Mouse (Mus musculus) embryo, embryonic 9.5 days (tissue): ENCODE measurements around the gene Pidd1.
A peak's percentile ranks its signal among the peaks of the same experiment; 100 is the strongest.

Source experiments
- DNase-seq: peaks from one replicate; pipeline ENCODE4 v3.0.0-alpha.2; 2017; ENCODE audit errors: extremely low spot score

The Pidd1 gene

DNA sequence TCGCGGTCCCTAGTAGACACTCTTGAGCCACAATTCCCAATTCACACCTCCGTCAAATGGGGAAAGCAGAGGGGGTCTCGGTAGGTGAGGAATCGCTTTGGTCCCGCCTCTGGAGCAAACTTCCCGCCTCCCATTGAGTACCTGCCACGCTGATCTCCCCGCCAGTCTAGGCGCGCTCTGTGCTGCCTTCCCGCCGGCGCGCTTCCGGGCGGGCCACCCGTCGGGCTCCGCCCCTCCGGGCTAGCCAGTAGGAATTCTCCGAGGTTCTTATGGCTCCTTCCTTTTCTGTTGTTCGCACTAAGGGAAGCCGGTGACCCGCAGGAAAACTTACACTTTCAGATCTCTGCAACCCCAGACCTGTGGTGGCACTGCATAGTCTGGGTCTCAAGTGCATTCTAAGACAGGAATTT is at the start of gene Pidd1:
TSS of gene Pidd1 (minus strand) at position 198 of the 410 bp plus-strand sequence.
- peak; percentile 81 for DNase-seq

DNA sequence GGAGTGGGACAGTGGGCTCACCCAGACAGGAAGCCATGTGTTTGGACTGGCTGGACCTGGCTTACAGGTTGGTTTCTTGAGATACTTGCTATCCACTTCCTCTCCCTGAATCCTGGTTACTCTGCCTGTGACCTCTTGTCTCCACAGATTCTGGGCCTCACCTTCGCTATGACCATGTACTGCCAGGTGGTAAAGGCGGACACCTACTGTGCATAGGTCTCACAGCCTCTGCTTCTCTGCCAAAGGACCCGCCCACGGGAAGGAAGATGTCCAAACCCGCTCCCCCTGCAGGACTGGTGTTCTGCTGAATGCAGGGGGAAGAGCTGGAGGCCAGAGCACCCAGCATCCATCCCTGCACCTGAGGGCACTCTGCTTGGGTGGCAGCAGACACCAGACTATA is 48.9 kb upstream of the Pidd1 start:
- no peak for DNase-seq

DNA sequence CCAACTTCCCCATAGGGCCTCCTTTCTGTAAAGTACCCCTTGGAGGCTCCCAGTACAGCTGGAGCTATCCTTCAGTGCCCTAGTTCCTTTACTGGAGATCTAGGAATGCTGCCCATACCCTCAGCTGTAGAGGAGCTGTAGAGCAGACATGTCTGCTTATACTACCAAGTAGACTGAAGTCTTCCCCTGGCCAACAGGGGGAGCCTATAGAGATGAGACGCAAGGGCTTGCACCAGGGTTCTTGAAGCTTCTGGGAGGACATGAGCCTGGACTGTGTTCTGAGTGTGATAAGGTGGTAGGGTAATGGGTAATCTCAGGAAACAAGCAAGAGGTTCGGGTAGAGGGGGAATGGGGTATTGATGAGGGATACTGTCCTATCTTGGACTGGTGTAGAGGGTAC is 47.3 kb upstream of the Pidd1 start:
- DNase-seq, result no peak

DNA sequence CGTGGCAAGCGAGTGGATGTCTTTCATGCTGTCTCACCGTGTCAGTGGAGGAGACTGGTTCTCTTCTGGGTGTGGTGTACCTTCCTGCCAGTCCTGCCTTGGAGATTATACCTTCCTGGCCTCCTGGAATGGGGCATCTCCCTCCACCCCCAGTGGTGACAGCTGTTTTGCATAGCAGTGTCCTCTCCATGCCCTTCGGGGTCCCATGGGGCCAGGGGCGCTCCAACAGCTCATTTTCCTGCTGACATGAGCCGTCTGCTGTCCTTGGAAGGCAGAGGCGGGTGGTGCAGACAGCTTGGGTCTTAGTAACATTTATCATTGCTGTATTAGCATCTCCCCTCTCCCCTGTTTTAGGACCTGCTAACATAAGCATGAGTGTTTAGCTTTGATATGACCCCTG is 43.3 kb upstream of the Pidd1 start:
- DNase-seq, result no peak

DNA sequence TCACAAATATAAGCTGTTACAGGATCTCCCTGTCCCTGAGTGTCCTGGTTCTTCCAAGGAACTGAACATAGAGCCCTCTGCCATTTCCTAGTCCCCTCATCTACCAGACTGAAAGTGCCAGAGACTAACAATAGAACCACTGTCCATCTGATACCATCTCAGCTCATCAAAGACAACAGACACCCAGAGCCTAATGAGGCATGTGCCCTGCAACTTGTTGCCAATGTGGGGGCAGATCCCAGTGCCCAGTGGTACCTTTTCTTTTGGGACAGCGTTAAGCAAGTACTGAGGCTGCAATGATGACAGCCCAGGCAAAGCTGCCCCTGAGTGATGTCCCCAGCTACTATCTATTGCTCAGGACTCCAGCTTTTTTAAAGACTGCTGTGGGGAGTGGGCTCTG is 42.4 kb upstream of the Pidd1 start:
- no peak for DNase-seq

DNA sequence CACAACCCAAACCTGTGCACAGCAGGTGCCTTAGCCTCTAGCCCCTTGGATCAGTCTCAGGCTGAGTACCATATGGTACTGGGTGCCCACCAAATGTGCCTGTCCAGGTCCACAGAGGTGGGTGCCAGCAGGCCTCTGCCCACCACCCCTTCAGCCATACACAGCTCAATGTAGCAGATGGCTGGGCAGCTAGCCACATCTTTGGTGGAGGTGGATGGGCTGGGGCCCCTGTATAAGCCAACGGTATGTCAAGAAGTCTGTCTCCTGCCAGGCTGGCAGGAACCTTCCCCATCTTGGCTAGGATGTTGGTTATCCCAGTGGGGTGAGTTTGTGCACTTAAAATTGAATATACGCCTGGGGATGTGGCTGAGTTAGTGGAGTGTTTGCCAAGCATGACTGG is 41.8 kb upstream of the Pidd1 start:
- no peak for DNase-seq

DNA sequence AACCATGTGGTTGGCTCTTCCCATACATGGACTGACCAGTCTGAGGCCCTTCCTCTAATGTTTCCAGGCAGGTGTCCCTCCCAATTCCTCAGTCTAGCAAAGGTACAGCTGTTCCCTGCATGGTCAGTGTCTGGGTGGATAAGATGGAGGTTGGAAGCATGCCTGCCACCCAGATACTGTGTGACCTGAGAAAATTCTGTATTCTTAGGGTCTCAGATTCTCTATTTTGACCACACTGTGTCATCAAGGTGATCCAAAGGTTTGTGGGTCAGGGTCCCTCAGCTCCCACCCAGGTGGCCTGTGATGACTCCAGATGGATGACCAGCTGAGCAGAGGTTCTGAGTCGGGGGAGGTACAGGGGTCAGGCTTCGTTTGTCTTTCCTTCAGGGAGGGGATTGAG is 41.4 kb upstream of the Pidd1 start:
- no peak for DNase-seq

DNA sequence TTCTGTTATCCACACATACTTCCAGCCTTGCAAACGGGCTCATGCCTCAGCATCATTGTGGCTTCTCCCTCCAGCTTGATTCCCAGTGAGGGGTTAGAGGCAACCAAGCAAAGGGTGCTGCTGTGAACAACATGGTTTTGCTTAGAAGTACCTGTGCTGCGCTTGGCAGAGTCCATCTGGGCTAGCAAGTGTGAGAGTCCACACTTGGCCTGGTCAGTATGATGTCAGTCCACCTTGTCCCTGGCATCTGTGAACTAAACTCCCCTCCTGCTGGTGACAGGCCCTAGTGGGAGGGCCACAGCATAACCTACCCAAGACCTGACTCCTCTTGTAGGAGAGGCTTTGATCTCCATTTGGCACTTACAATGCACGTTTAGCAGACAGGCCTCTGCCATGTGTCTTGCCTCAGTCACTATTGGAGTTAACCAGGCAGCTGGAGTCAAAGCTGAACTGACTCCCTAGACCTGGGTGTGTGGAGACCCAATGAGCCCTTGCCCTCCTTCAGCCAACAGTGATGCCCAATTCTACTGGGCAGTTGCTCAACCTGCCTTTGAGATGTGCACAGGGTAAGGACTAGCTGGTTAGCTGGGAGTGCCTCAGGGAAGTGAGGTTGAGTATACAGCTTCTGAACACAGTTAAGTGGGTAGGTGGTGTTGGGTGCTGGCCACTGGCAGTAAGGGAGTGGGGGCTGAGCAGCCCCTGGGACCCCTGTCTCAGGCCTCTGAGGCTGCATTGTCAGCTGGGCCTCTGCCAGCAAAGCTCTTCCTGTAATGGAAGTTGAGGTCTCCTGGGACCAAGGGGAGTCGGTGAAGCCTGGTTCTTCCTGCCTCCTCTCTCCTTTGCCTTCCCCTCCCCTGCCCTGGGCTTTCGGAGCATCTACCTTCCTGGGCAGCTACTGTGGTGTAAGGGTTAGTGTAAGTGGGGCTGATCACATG is 40.6 kb upstream of the Pidd1 start:
- no peak for DNase-seq

DNA sequence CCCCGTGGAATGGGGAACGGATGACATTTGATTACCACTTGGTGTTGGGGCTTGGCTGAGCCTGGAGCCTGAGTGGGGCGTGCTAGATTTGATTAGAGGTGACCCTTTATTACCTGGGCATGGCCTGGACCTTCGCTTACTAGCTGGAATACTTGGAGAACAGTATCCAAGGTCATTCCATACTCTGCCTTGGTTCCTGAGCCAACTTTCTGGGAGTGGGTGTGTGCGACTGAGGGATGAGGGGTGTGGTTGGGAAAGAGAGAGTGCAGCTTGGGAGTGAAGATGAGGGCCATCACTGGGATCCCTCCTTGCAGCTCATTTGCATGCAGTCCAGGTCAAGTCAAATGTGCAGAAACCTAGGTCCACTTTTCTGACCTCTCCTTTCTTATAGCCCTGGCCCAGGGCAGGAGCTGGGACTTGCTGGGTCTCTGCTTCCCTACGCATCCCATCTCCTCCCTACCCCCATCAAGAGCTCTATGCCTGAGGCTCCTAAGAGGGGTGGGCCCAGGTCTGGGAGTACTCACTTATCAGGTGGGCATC is 39.4 kb upstream of the Pidd1 start:
- DNase-seq, result no peak

DNA sequence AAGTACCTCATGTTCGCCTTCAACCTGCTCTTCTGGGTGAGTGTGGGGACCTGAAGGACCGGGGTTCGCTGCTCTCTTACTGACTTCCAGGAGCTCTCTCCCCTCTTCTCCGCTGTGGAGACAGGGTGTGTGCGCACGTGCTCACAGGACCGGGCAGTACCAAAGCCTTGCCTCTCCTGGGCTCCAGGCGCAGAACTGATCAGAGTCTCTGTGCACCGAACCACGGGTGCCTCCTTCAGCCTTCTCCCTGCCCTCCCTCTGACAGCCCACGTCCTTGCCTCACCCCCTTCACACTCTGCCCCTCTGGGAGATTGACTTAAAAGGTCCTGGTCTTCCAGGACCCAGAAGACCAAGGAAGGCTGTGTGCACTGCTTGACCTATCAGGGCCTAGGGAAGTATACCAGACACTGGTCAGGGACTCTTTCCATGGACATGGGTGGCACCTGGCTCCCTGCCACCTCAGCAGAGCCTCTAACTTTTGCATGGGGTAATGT is 38.8 kb upstream of the Pidd1 start:
- DNase-seq, result no peak

DNA sequence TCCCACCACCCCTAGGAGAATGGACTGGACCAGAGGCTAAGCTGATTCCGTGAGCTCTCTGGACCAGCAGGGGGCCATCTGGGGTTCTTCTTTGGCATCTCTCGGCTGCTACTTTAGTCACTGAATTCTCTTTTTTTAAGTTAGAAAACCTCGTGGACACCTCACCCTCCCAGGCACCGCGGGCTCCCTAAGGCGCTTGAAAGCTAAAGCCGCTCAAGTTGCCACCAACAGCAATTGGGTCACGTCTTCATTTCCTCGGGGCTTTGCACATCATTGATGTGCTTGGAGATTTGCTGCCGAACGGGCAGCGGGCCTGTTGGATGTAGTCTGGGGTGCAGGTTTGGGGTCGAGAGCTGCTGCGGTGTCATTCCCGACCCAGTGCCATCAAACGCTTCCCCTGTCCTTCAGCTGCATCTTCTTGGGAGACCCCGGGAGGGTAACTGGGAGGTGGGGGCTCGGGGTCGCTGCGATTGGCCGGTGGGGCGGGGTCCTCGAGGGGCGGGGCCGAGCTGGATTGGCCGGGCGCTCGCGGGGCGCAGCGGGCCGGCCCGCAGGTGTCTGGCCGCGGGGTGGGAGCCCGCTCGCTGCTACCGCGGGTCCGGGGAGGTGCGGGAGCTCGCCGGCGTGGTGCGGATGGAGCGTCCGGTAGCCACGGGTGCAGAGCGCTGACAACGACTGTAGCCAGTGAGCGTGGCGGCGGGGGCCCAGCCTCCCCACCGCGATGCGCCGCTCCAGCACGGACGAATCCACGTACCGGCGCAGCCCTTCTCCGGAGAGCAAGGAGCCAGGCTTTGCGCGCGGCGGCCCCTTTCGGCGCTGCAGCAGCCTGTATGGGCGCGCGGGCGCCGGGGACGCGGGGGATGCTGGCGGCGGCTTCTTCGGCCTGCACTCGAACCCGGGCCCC is 37.9 kb upstream of the Pidd1 start:
- peak; percentile 78 for DNase-seq

DNA sequence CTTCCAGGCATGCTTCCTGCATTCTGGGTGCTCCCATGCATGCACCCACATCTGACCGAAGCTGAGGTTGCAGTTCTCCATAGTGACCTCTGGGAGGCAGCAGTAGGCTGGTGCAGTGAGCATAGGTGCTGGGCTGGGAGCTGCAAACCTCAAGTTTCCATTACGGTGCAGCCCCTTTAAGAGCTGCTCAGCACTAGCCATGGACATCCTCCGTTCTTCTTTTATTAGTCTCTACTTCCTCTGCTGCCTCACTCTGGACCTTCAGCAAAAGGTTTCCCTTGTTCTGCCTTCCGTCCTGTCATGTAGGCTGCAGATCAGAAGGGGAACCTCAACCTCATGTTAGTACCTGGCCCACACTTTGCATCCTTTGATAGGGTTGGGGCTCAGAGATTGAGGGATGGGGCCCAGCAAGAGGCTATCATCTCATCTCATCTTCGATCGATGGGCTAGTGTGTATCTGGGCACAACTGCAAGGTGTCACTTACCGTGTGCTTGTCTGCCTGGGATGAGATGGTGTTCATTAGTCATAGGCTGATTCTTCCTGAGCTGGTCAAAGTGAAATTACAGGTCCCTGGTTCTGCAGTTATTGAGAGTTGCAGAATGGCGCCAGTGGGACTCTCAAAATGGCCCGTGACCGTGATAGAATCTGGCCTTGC is 37.1 kb upstream of the Pidd1 start:
- DNase-seq, result peak; percentile 68

DNA sequence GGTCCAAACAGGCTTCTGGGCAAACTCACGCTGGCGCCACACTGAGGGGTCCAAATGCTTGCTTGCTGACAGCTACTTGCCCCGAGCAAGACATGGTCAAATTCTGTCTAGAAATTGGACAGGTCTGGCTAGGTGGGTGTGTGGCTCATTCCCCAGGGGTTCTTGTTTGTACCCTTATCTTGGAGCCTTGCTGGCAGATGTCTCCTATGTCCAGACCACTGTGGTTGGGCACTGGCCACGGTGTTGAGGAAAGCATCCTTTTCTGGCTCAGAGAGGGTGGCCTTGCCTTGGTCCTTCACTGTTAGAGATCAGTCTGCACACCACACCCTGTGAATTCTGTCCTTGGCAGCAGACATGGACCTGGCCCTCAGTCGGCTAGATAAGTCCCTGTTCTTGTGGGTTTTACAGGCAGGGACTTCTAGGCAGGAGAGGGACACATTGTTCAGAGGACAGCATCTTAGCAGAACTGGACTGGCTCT is 34.5 kb upstream of the Pidd1 start:
- no peak for DNase-seq

DNA sequence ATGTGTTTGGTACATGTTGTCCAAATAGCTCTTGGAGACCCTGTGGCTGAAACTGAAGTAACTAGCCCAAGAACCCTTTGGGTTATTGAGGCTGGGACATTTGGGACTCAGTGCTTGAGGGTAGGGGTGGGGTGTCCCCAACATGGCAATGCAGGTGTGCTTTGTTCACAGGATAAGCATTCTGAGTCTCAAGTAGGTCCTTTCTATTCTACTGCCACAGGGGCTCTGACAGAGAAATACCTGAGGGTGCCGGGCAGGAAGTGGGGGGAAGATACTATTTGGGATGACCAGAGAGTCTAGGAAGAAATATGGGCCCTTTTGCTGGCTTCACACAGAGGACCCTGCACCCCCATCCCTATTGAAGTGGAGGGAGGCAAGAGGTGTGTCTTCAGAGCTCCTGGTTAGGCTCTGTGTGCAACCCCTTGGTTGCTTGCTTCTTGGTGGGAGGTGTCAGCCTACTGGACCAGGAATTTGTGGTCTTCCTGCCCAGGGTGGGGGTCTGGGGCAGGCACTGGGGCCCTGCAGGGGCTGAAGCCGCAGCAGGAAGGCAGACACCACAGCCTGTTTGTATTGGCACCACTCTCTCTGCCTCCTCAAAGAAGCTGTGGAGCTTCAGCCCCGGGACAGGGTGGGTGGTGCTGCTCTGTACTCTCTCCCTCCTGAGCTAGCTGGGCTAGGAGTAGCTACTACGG is 33.9 kb upstream of the Pidd1 start:
- DNase-seq, result no peak

DNA sequence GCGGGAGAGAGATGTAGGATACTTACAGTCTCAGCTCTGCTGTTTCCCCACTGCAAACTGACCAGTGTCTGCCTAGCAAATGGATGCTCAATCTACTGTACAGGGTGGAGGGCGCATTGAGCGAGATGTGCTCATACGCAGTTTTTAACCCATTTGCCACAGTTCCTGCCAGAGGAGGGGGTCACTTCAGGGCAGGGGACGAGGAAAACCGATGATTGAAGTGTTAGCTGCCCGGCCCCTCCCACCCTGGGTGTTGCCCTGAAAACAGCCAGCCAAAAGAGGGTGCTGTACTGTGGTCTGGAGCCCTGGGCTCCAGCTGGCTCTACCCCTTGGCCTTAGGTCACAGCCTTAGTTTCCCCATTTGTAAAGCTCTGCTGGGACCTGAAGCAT is 33.2 kb upstream of the Pidd1 start:
- no peak for DNase-seq

DNA sequence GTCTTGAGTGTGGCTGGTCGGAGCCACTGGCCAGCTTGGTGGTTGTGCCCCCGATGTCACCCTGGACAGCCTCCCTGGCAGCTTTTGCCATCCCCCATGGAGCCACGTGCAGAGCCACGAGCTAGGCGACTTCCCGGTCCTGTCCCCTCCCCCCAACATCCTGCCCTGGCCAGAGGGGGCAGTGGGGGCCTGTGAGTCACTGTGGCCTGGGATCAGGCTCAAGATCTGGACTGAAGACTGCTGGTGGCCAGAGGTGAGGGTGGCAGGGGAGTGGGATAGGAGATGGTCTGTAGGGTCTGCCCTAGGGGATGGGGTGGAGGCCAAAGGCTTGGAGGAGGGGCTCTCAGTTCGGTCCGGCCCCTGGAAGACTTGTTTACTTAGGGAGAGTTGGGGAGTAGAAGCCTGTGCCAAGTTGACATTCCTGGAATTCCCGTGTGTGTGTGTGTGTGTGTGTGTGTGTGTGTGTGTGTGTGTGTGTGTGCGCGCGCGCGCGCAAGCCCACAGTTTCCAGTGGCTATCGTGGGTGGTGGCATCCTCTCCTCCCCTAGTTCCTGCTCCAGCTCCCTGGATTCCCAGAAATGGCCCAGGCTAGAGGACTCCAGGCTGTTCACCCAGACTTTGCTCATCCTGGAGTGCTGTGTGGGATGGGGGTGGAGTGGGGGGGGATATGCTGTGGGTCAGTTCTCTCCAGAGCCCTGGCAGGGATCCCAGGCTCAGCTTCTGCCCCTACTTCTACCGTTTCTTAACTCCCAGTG is 32.6 kb upstream of the Pidd1 start:
- DNase-seq, result peak; percentile 80

DNA sequence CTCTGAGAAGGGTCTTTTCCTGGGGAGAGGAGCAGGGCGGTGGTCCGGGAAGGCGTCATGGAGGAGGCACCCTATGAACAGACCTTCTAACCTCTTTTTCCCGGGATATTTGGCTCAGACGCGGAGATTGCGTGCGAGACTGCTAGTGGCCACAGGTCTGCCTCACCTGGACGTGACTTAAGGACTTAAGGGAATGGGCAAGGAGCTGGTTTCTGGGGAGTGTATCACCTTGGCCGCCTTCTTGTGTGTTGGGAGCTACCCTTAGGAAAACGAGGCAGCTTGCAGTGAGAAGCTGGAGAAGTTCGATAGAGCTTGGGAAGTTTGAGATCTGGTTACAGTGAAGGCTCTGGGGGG is 32.0 kb upstream of the Pidd1 start:
- no peak for DNase-seq

DNA sequence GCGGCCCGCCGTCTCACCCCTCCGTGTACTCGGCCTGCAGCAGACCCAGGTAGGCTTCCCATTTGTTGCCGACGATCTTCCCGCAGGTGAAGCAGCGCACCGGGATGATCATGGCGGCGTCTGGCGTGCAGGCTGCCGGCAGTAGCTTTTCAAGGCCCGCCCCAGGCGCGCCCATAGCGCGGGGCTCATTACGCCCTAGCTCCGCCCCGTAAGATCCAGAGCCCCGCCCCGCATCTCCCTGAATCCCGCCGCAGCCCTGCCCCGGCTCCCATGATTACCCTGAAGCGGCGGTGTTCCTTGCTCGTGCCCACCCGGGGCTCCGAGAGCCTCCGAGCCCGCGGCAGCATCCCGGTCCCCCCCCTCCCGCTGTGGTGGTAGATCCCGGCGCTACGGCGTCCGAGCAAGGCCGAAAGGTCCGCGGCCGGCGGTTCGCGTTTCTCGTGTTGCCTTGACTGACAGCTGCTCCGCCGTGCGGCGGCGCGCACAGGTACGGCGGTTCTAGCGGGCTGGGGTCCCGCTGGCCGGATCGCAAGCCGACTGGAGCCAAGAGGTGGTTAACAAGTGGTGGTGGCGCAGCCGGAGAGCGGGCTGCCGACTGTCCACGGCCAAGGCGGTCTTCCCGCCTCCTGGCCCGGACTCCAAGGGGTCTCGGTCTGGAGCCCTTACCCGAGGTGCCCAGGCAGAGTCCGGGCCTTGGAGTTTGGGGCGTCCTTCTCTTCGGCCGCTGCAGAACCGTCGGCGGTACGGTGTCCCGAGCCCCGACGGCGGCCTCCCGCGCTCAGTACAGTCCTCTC is 31.4 kb upstream of the Pidd1 start, which contains the start of the genes Polr2l and Tspan4:
TSS of gene Polr2l (minus strand) at position 122 of the 794 bp plus-strand sequence.
TSS of gene Tspan4 (plus strand) at position 230 of the 794 bp plus-strand sequence.
- peak; percentile 93 for DNase-seq

DNA sequence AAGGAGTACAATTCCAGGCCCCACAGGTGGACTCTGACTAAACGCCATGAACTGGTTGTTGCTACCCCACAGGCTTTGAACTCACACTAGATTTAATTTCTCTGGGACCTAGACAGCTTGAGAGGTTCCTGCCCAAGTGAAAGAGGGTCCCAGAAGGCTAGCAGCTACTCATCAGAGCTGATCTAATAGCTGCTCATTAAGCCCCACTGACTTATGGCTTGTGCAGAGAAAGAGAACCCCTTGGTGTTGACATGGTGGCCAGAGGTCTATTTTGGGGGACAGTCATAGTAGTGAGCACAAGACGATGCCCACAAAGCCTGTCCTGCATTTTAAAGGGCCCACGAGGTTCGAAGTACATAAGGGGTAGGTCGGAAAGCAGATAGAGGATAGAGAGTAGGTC is 30.3 kb upstream of the Pidd1 start:
- DNase-seq, result no peak
